Mouse (Mus musculus): ENCODE measurements around the gene Sema4b. TPM values are rescaled to one million over a fixed set of nuclear protein-coding genes. Genes with fewer than 3 reads are reported as not detected.

Gene Sema4b
- polyA plus RNA-seq, 1 experiment from 2014 or later, result 19.7 TPM

DNA sequence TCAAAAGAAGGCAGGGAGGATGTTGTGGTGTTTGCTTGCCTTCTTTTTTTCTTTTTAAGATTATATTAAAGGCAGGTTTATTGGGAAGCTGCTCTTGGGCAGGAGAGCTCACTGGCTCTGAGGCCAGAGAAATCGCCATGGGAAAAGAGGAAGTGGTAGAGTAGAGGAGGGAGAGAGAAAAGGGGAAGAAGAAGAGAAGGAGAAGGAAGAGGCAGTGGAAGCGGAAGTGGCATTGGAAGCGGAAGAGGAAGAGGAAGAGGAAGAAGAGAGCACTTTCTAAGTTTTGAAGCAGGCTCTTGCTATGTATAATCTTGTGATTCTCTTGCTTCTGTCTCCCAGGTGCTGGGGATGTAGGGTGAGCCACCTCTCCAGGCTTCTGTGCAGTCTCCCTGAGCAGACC is 32.0 kb upstream of the Sema4b start:
- Histone ChIP-seq H3K36me3 (replicated peaks; ENCODE audit: control insufficient read depth, insufficient read depth) (no peaks in the 10 kb centered on the region), H3K27me3 (ENCODE audit: control insufficient read depth, insufficient read depth, low read length) (no peaks in the 10 kb centered on the region), H3K4me2 (replicated peaks) (no peak overlapping the region), H3K4me1 (replicated peaks; ENCODE audit: control insufficient read depth, insufficient read depth, low read length) (no peaks in the 10 kb centered on the region), H3K9ac (no peak overlapping the region), H3K4me3 (replicated peaks; ENCODE audit: low read length) (no peak overlapping the region), H3K27ac (no peak overlapping the region), H3K9me3 (ENCODE audit: control insufficient read depth, low read length) (no peaks in the 10 kb centered on the region)
- WGBS, result 81% methylated on average over 3 of the region's 3 CpGs
- no peak for ATAC-seq (ENCODE audit: low FRiP score)
- DNase-seq (ENCODE audit: low spot score), result no peak

DNA sequence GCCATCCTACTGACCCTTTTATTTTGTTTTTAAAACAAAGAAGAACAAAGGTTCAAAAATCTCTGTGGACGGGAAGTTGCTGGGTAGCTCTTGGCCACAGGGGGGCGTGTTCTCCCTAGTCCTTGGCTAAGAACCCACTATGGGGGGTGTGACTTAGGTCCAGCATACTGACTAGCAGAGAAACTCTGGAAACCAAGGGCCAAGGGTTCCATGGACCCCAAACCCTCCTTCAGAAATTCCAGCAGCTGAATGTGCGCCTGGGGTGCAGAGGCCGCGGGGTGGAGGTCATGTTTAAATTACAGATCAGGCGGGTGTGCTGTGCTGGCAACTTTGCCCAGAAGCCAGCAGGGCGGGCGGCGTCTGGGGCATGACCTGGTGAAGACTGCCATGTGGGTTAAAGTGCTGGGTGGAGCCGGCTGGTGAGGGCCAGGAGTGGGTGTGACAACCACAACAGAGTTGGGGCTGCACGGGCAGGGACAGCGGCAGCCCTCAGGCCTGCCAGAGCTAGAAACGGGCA is 29.9 kb upstream of the Sema4b start:
- Histone ChIP-seq H3K9ac (no peak overlapping the region), H3K4me3 (replicated peaks; ENCODE audit: low read length) (no peak overlapping the region), H3K9me3 (ENCODE audit: control insufficient read depth, low read length) (no peaks in the 10 kb centered on the region), H3K27ac (no peak overlapping the region), H3K4me1 (replicated peaks; ENCODE audit: control insufficient read depth, insufficient read depth, low read length) (no peaks in the 10 kb centered on the region), H3K36me3 (replicated peaks; ENCODE audit: control insufficient read depth, insufficient read depth) (no peaks in the 10 kb centered on the region), H3K27me3 (ENCODE audit: control insufficient read depth, insufficient read depth, low read length) (no peaks in the 10 kb centered on the region), H3K4me2 (replicated peaks) (no peak overlapping the region)
- 51% methylated on average over 13 of the region's 13 CpGs for WGBS
- DNase-seq (ENCODE audit: low spot score) (peak; percentile 55), ATAC-seq (ENCODE audit: low FRiP score) (no peak)

GRCm38 (mm10) chr7:80158496-80159268 is 28.0 kb upstream of the Sema4b start:
- no peaks in the 10 kb centered on the region for H3K27me3 ChIP-seq (ENCODE audit: control insufficient read depth, insufficient read depth, low read length)
- H3K4me1 ChIP-seq (replicated peaks; ENCODE audit: control insufficient read depth, insufficient read depth, low read length), result no peaks in the 10 kb centered on the region
- no peaks in the 10 kb centered on the region for H3K36me3 ChIP-seq (replicated peaks; ENCODE audit: control insufficient read depth, insufficient read depth)
- H3K4me2 ChIP-seq (replicated peaks), result no peak overlapping the region
- ATAC-seq (ENCODE audit: low FRiP score) (no peak), DNase-seq (ENCODE audit: low spot score) (no peak)
- H3K9ac ChIP-seq, result no peak overlapping the region
- WGBS, result 89% methylated on average over 8 of the region's 8 CpGs
- no peak overlapping the region for H3K4me3 ChIP-seq (replicated peaks; ENCODE audit: low read length)
- no peaks in the 10 kb centered on the region for H3K9me3 ChIP-seq (ENCODE audit: control insufficient read depth, low read length)
- H3K27ac ChIP-seq, result no peak overlapping the region

DNA sequence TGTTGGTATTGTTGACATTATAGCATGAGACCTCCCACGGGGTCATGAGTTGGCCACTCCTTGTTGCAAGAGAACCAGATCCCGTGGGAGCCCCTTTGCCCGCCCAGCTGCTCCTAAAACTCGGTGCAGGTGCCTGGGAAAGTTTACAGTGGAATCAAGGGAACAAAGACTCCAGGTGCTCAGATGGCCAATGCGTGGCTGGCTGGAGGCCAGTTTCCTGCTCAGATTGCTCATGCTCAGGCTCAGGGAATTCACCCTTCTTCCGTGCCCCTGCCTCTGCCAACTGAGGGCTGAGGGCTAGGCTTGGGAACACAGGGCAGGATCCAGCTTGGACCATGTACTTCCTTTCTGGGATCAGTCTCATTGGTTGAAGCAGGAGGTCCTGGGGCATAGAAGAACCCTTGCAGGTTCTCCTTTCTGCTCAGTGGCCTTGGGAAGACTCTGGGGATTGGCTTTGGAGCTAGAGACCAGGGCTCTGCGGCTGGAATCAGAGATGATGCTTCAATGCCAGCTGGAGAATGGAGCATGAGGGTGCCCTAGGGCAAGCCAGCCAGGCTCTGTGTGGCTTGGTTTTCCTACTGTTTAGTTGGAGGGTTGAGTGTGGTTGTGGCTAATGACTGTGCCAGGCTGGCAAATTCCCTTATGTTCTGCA is 26.2 kb upstream of the Sema4b start:
- no peaks in the 10 kb centered on the region for H3K27me3 ChIP-seq (ENCODE audit: control insufficient read depth, insufficient read depth, low read length)
- H3K4me2 ChIP-seq (replicated peaks), result no peak overlapping the region
- H3K9ac ChIP-seq, result no peak overlapping the region
- WGBS, result 73% methylated on average over 7 of the region's 7 CpGs
- ATAC-seq (ENCODE audit: low FRiP score), result no peak
- no peak overlapping the region for H3K27ac ChIP-seq
- H3K4me1 ChIP-seq (replicated peaks; ENCODE audit: control insufficient read depth, insufficient read depth, low read length), result no peaks in the 10 kb centered on the region
- no peaks in the 10 kb centered on the region for H3K36me3 ChIP-seq (replicated peaks; ENCODE audit: control insufficient read depth, insufficient read depth)
- H3K9me3 ChIP-seq (ENCODE audit: control insufficient read depth, low read length), result no peaks in the 10 kb centered on the region
- H3K4me3 ChIP-seq (replicated peaks; ENCODE audit: low read length), result no peak overlapping the region
- no peak for DNase-seq (ENCODE audit: low spot score)

DNA sequence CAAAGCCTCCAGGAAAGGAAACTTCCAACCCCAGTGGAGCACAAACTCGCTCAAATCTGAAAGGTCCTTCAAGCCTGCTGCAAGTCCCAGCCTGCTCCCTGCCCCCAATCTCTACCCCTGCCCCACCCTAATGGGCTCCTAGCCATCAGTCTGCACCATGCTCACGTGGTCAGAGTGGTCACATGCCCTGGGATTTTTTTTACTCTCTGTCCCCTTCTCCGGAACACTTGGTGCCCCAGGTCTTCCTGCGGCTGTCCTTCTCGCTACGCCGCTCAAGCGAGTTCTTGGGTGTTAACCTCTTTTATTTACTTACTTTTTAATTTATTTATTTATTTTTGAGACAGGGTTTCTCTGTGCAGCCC is 25.7 kb upstream of the Sema4b start:
- ATAC-seq (ENCODE audit: low FRiP score) (no peak), DNase-seq (ENCODE audit: low spot score) (no peak)
- Histone ChIP-seq H3K36me3 (replicated peaks; ENCODE audit: control insufficient read depth, insufficient read depth) (no peaks in the 10 kb centered on the region), H3K9me3 (ENCODE audit: control insufficient read depth, low read length) (no peaks in the 10 kb centered on the region), H3K4me1 (replicated peaks; ENCODE audit: control insufficient read depth, insufficient read depth, low read length) (no peaks in the 10 kb centered on the region), H3K4me2 (replicated peaks) (no peak overlapping the region), H3K27ac (no peak overlapping the region), H3K27me3 (ENCODE audit: control insufficient read depth, insufficient read depth, low read length) (no peaks in the 10 kb centered on the region), H3K9ac (no peak overlapping the region), H3K4me3 (replicated peaks; ENCODE audit: low read length) (no peak overlapping the region)
- WGBS, result 71% methylated on average over 8 of the region's 8 CpGs

- DNase-seq (ENCODE audit: low spot score) (no peak), ATAC-seq (ENCODE audit: low FRiP score) (no peak)
- 93% methylated on average over 5 of the region's 5 CpGs for WGBS
- Histone ChIP-seq H3K4me2 (replicated peaks) (no peak overlapping the region), H3K4me3 (replicated peaks; ENCODE audit: low read length) (no peak overlapping the region), H3K27ac (no peak overlapping the region), H3K36me3 (replicated peaks; ENCODE audit: control insufficient read depth, insufficient read depth) (no peaks in the 10 kb centered on the region), H3K9ac (no peak overlapping the region), H3K4me1 (replicated peaks; ENCODE audit: control insufficient read depth, insufficient read depth, low read length) (no peaks in the 10 kb centered on the region), H3K27me3 (ENCODE audit: control insufficient read depth, insufficient read depth, low read length) (no peaks in the 10 kb centered on the region), H3K9me3 (ENCODE audit: control insufficient read depth, low read length) (no peaks in the 10 kb centered on the region)
Measured at GRCm38 (mm10) chr7:80165432-80165831, 21.2 kb upstream of the Sema4b start.

- H3K27ac ChIP-seq, result no peak overlapping the region
- ATAC-seq (ENCODE audit: low FRiP score), result no peak
- H3K9ac ChIP-seq, result no peak overlapping the region
- WGBS, result 68% methylated on average over 7 of the region's 7 CpGs
- no peak for DNase-seq (ENCODE audit: low spot score)
- H3K36me3 ChIP-seq (replicated peaks; ENCODE audit: control insufficient read depth, insufficient read depth), result no peaks in the 10 kb centered on the region
- no peak overlapping the region for H3K4me3 ChIP-seq (replicated peaks; ENCODE audit: low read length)
- H3K9me3 ChIP-seq (ENCODE audit: control insufficient read depth, low read length), result no peaks in the 10 kb centered on the region
- no peak overlapping the region for H3K4me2 ChIP-seq (replicated peaks)
- H3K4me1 ChIP-seq (replicated peaks; ENCODE audit: control insufficient read depth, insufficient read depth, low read length), result peaks cover 9% of the 10 kb centered on the region; the same call in 1 of the 2 replicates
- no peaks in the 10 kb centered on the region for H3K27me3 ChIP-seq (ENCODE audit: control insufficient read depth, insufficient read depth, low read length)
Measured at GRCm38 (mm10) chr7:80166740-80167139, 19.9 kb upstream of the Sema4b start.

DNA sequence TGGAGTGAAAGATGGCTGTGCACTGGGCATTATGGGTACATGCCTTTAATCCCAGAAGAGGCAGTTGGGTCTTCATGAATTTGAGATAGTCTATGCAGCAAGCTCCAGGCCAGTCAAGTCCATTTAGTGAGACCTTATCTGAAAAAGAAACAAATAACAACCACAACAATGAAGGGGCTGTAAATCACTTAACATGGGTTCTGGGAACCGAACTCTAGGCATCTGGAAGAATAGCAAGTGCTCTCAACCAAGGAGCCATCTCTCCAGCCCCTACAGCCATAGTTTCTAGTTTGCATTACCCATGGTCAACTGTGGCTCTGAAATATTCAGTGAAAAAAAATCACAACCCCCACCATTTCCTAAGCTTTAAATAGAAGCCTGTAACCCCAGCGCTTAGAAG is 16.8 kb upstream of the Sema4b start:
- no peaks in the 10 kb centered on the region for H3K27me3 ChIP-seq (ENCODE audit: control insufficient read depth, insufficient read depth, low read length)
- H3K36me3 ChIP-seq (replicated peaks; ENCODE audit: control insufficient read depth, insufficient read depth), result no peaks in the 10 kb centered on the region
- no peak overlapping the region for H3K9ac ChIP-seq
- DNase-seq (ENCODE audit: low spot score) (no peak), ATAC-seq (ENCODE audit: low FRiP score) (no peak)
- H3K9me3 ChIP-seq (ENCODE audit: control insufficient read depth, low read length), result no peaks in the 10 kb centered on the region
- H3K27ac ChIP-seq, result no peak overlapping the region
- H3K4me1 ChIP-seq (replicated peaks; ENCODE audit: control insufficient read depth, insufficient read depth, low read length), result peaks cover 10% of the 10 kb centered on the region; the same call in 1 of the 2 replicates
- WGBS, result 90% methylated on average over 2 of the region's 2 CpGs
- H3K4me3 ChIP-seq (replicated peaks; ENCODE audit: low read length), result no peak overlapping the region
- no peak overlapping the region for H3K4me2 ChIP-seq (replicated peaks)

DNA sequence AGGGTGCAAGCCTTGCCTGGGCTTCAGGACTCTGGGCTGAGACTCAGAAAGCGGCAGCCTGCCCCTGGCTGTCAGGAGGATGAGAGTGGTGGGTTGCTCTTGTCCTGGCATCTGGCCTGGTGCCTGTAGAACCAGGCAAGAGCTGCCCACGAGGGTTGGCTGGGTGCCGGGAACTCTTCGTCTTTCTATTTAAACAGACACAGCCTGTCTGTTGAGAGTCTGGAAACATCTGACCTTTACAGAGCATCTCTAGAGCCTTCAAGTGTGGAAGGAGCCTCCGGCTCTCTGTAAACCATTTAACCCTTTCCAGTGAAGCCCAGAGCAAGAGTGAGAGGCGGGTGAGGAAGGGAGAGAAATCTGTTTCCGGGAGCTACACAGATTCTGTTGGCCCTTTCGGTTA is 15.3 kb upstream of the Sema4b start:
- no peaks in the 10 kb centered on the region for H3K36me3 ChIP-seq (replicated peaks; ENCODE audit: control insufficient read depth, insufficient read depth)
- H3K9me3 ChIP-seq (ENCODE audit: control insufficient read depth, low read length), result no peaks in the 10 kb centered on the region
- no peak overlapping the region for H3K4me3 ChIP-seq (replicated peaks; ENCODE audit: low read length)
- H3K27me3 ChIP-seq (ENCODE audit: control insufficient read depth, insufficient read depth, low read length), result no peaks in the 10 kb centered on the region
- H3K27ac ChIP-seq, result peak overlapping the region; percentile 57
- H3K4me2 ChIP-seq (replicated peaks), result no peak overlapping the region
- peak; percentile 79 for ATAC-seq (ENCODE audit: low FRiP score)
- no peak overlapping the region for H3K9ac ChIP-seq
- peak; percentile 76 for DNase-seq (ENCODE audit: low spot score)
- WGBS, result 33% methylated on average over 8 of the region's 8 CpGs
- H3K4me1 ChIP-seq (replicated peaks; ENCODE audit: control insufficient read depth, insufficient read depth, low read length), result peaks cover 10% of the 10 kb centered on the region; the same call in 1 of the 2 replicates
